Mouse (Mus musculus) embryonic fibroblast, embryonic 13.5 days (primary cell): Measurements from ENCODE around the gene Cideb.
A peak's percentile ranks its signal among the peaks of the same experiment; 100 is the strongest.
"Not testable (repeated sequence)": the region's sequence is repeated elsewhere in the genome, so short reads cannot be mapped to it uniquely, and the experiment has no call there.

ENCODE experiments used
- CTCF ChIP-seq: IDR thresholded peaks from 2 replicates; pipeline ENCODE4 v1.5.1; 2011; ENCODE audit warnings: mild to moderate bottlenecking, control low read depth, low read length, moderate library complexity, borderline replicate concordance; ENCODE audit not compliant: insufficient read depth
- POLR2A ChIP-seq: IDR thresholded peaks from 2 replicates; pipeline ENCODE4 v1.6.1; 2011; ENCODE audit warnings: low read depth, mild to moderate bottlenecking, control low read depth, low read length, moderate library complexity

DNA sequence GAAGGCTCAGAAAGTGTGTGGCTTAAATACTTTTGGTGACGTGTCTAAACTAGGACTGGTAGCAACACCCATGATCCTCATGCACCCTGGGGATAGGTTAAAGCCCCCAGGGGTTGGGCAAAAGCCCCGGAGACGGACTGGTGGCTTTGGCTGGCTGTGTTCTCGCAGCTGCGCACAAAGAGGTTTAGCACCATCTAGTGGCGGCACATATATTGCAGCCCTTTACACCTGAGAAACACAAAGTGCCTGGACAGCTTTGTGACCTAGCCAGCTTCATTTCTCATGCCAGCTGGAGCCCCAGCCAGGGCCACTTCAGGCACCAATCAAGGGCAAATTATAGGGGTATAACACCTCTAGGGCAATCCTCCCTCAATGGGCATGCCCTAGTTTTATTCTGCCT is 1.9 kb upstream of the Cideb start:
- peak; percentile 45; the same call in 1 of the 2 replicates for TF ChIP-seq CTCF
- TF ChIP-seq POLR2A, result not testable (repeated sequence)
